Mouse (Mus musculus) stomach, embryonic 14.5 days (tissue): Measurements from ENCODE around the gene Nfasc. TPM values are rescaled to one million over a fixed set of nuclear protein-coding genes. Genes with fewer than 3 reads are reported as not detected.

Source experiments
- ATAC-seq: fragments of 200-750 bp; cut with Nextera tagmentation; 2 replicates; pipeline ENCODE4 v1.8.0; 2017; ENCODE audit warnings: low read depth, moderate TSS enrichment; ENCODE audit not compliant: insufficient number of reproducible peaks, insufficient read depth, low FRiP score
- H3K27ac ChIP-seq: fragments of 300-500 bp; sonication (generic); 2 replicates; pipeline ENCODE4 v1.5.1; 2014; ENCODE audit warnings: mild to moderate bottlenecking, low read length, moderate library complexity, mixed read lengths
- H3K27me3 ChIP-seq: fragments of 300-500 bp; sonication (generic); 2 replicates; pipeline ENCODE4 v1.6.1; 2014; ENCODE audit warnings: low read length, control low read depth, mixed read lengths; ENCODE audit not compliant: control insufficient read depth, insufficient read depth
- H3K36me3 ChIP-seq: fragments of 300-500 bp; sonication (generic); 2 replicates; pipeline ENCODE4 v1.6.1; 2014; ENCODE audit warnings: mild to moderate bottlenecking, control low read depth, low read length, moderate library complexity, mixed read lengths; ENCODE audit not compliant: control insufficient read depth, insufficient read depth
- H3K4me1 ChIP-seq: fragments of 300-500 bp; sonication (generic); 2 replicates; pipeline ENCODE4 v1.6.1; 2014; ENCODE audit warnings: low read length, control low read depth, mixed read lengths; ENCODE audit not compliant: control insufficient read depth, insufficient read depth
- H3K4me2 ChIP-seq: fragments of 300-500 bp; sonication (generic); replicated peaks from 2 replicates; pipeline ENCODE4 v1.6.1; 2014; ENCODE audit warnings: low read depth, low read length, control low read depth
- H3K4me3 ChIP-seq: fragments of 300-500 bp; sonication (generic); 2 replicates; pipeline ENCODE4 v1.5.1; 2014; ENCODE audit warnings: low read depth, low read length, control low read depth
- H3K9ac ChIP-seq: fragments of 300-500 bp; sonication (generic); replicated peaks from 2 replicates; pipeline ENCODE4 v1.6.1; 2014; ENCODE audit warnings: low read depth, mild to moderate bottlenecking, control low read depth, low read length, moderate library complexity, mixed read lengths
- H3K9me3 ChIP-seq: fragments of 300-500 bp; sonication (generic); 2 replicates; pipeline ENCODE4 v1.6.1; 2016; ENCODE audit warnings: low read depth, low read length, control low read depth; ENCODE audit not compliant: control insufficient read depth
- WGBS: fragments of 180-500 bp; shearing (Covaris S2); extraction: QIAGEN DNeasy Blood & Tissue Kit; methylation state at CpG from one replicate; pipeline ENCODE4 v1.1.7; 2014; 5-methylcytosine and 5-hydroxymethylcytosine counted together
- polyA plus RNA-seq: library from polyadenylated mRNA; unstranded; fragments of >200 nt; fragmentation: Nextera tagmentation; extraction: Ambion mirVana; gene quantifications from 2 replicates; pipeline ENCODE4 v1.2.1, GENCODE M21; 2014

Gene Nfasc
- polyA plus RNA-seq, 1 experiment from 2014 or later = 5.0 TPM

DNA sequence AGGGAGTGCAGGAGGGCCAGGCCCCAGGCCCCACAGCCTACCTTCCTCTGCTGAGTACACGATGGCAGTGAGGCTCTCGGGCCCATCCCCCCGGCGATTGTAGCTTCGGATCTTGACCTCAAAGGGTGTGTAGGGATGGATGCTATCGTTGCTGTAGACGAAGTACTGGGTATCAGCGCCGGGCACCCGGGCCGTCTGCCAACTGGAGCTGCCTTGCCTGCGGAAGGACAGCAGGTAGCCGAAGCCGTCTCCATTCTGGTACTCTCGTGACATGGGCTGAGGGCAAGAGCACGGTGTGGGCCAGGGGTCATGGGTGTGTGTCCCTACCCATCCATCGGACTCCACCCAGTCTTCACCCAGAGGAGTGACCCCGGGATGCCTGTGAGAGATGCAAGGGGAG lies 223.0 kb downstream of the Nfasc start:
- H3K36me3 ChIP-seq = no peaks in the 10 kb centered on the region
- H3K27ac ChIP-seq = no peak overlapping the region
- H3K4me3 ChIP-seq = no peak overlapping the region
- no peaks in the 10 kb centered on the region for H3K27me3 ChIP-seq
- no peaks in the 10 kb centered on the region for H3K4me1 ChIP-seq
- no peak overlapping the region for H3K4me2 ChIP-seq
- no peak for ATAC-seq
- no peaks in the 10 kb centered on the region for H3K9me3 ChIP-seq
- 85% methylated on average over 18 of the region's 18 CpGs for WGBS
- H3K9ac ChIP-seq = no peak overlapping the region

DNA sequence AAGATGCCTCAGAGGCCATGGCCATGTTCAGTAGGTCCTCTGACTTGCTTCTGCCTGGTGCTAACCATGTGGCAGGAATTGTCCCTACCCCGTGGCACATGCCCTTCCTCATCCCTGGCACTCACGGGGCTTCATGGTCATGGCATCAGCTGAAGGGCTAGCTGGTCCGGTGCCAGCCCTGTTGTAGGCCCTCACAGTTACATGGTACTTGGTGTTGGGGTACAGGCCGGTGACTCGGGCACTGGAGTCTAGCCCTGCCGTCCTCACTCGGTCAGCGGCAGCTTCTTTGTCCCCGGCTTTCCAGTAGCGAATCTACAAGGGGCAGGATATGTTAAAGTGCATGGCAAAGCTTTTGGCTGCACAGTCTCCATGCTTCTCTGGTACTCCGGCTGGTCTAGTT lies 224.8 kb downstream of the Nfasc start:
- Histone ChIP-seq H3K27me3 (no peaks in the 10 kb centered on the region), H3K27ac (no peak overlapping the region), H3K36me3 (no peaks in the 10 kb centered on the region), H3K4me1 (no peaks in the 10 kb centered on the region), H3K9ac (no peak overlapping the region), H3K4me3 (no peak overlapping the region), H3K4me2 (no peak overlapping the region), H3K9me3 (no peaks in the 10 kb centered on the region)
- 92% methylated on average over 11 of the region's 11 CpGs for WGBS
- ATAC-seq = no peak

DNA sequence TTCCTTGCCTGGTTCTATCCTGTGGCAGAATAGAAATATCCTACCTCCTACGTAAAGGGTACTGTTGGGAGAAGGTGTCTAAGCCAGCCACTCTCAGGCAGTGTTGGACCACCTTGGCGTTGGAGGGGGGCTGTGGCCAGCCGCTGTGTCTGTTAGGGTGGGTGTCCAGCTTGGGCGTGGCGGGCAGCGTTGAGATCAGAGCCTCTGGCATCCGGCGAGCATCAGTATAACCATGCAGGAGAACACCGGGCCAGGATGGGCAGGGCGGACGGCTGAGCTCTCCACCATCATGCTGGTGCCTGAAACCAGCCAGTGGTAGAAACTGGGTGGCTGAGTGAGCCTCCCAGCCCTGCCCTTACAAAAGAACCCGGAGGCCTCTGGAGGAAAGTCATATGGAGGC lies 226.3 kb downstream of the Nfasc start:
- no peak for ATAC-seq
- 91% methylated on average over 12 of the region's 12 CpGs for WGBS
- H3K9ac ChIP-seq = no peak overlapping the region
- no peak overlapping the region for H3K27ac ChIP-seq
- no peaks in the 10 kb centered on the region for H3K9me3 ChIP-seq
- no peak overlapping the region for H3K4me3 ChIP-seq
- H3K27me3 ChIP-seq = no peaks in the 10 kb centered on the region
- H3K4me2 ChIP-seq = no peak overlapping the region
- H3K4me1 ChIP-seq = no peaks in the 10 kb centered on the region
- no peaks in the 10 kb centered on the region for H3K36me3 ChIP-seq

Other genes with a start within 250 kb of the Nfasc start
- 2.0 and 2.3 TPM in 2 replicates for gene Tmem81, start 235.6 kb downstream of the Nfasc start, polyA plus RNA-seq
- 0.67 and 0.73 TPM in 2 replicates for gene Cntn2, start 198.5 kb downstream of the Nfasc start, polyA plus RNA-seq
- 4.0 and 5.1 TPM in 2 replicates for gene Lrrn2, start 138.5 kb upstream of the Nfasc start, polyA plus RNA-seq